Mouse (Mus musculus): ENCODE results near the gene Egfl7.

The Egfl7 gene

GRCm38 (mm10) chr2:26566221-26566620, 13.6 kb upstream of the Egfl7 start:
- peak; percentile 60 for DNase-seq (ENCODE audit: inconsistent ontology term)

GRCm38 (mm10) chr2:26570034-26570433, 9.8 kb upstream of the Egfl7 start:
- DNase-seq (ENCODE audit: inconsistent ontology term), result peak; percentile 60

- DNase-seq (ENCODE audit: inconsistent ontology term), result no peak
Observed at GRCm38 (mm10) chr2:26571400-26571799, 8.4 kb upstream of the Egfl7 start.

GRCm38 (mm10) chr2:26571826-26572225, 8.0 kb upstream of the Egfl7 start:
- no peak for DNase-seq (ENCODE audit: inconsistent ontology term)

GRCm38 (mm10) chr2:26573396-26573795, 6.4 kb upstream of the Egfl7 start:
- peak; percentile 79 for DNase-seq (ENCODE audit: inconsistent ontology term)

- peak; percentile 29 for DNase-seq (ENCODE audit: inconsistent ontology term)
Observed at GRCm38 (mm10) chr2:26573807-26574206, 6.0 kb upstream of the Egfl7 start.

- DNase-seq (ENCODE audit: inconsistent ontology term), result no peak
Observed at GRCm38 (mm10) chr2:26574862-26575261, 5.0 kb upstream of the Egfl7 start.

- no peak for DNase-seq (ENCODE audit: inconsistent ontology term)
Observed at GRCm38 (mm10) chr2:26575378-26575777, 4.4 kb upstream of the Egfl7 start.

- DNase-seq (ENCODE audit: inconsistent ontology term), result no peak
Observed at GRCm38 (mm10) chr2:26575865-26576264, 3.9 kb upstream of the Egfl7 start.

- peak; percentile 35 for DNase-seq (ENCODE audit: inconsistent ontology term)
Observed at GRCm38 (mm10) chr2:26576462-26576861, 3.4 kb upstream of the Egfl7 start.

GRCm38 (mm10) chr2:26578369-26578768, 1.4 kb upstream of the Egfl7 start:
- DNase-seq (ENCODE audit: inconsistent ontology term), result no peak

- no peak for DNase-seq (ENCODE audit: inconsistent ontology term)
Observed at GRCm38 (mm10) chr2:26580751-26581150, 937 bp downstream of the Egfl7 start.

- DNase-seq (ENCODE audit: inconsistent ontology term), result no peak
Observed at GRCm38 (mm10) chr2:26582203-26582602, 2.4 kb downstream of the Egfl7 start.

GRCm38 (mm10) chr2:26582741-26583140, 2.9 kb downstream of the Egfl7 start:
- no peak for DNase-seq (ENCODE audit: inconsistent ontology term)

GRCm38 (mm10) chr2:26583640-26584039, 3.8 kb downstream of the Egfl7 start:
- no peak for DNase-seq (ENCODE audit: inconsistent ontology term)

- DNase-seq (ENCODE audit: inconsistent ontology term), result no peak
Observed at GRCm38 (mm10) chr2:26585713-26586112, 5.9 kb downstream of the Egfl7 start.

- DNase-seq (ENCODE audit: inconsistent ontology term), result peak; percentile 70
Observed at GRCm38 (mm10) chr2:26586294-26587043, 6.7 kb downstream of the Egfl7 start, which contains the start of gene Gm20532. Gene Gm20532 (plus strand): TSS chr2:26586639.

GRCm38 (mm10) chr2:26587044-26587405, 7.2 kb downstream of the Egfl7 start:
- DNase-seq (ENCODE audit: inconsistent ontology term), result peak; percentile 22

GRCm38 (mm10) chr2:26588573-26588972, 8.8 kb downstream of the Egfl7 start:
- no peak for DNase-seq (ENCODE audit: inconsistent ontology term)

GRCm38 (mm10) chr2:26589284-26589683, 9.5 kb downstream of the Egfl7 start:
- DNase-seq (ENCODE audit: inconsistent ontology term), result no peak

GRCm38 (mm10) chr2:26590282-26590681, 10.5 kb downstream of the Egfl7 start:
- DNase-seq (ENCODE audit: inconsistent ontology term), result no peak

- DNase-seq (ENCODE audit: inconsistent ontology term), result no peak
Observed at GRCm38 (mm10) chr2:26590962-26591361, 11.1 kb downstream of the Egfl7 start.

- no peak for DNase-seq (ENCODE audit: inconsistent ontology term)
Observed at GRCm38 (mm10) chr2:26591416-26591815, 11.6 kb downstream of the Egfl7 start.

All from Muller cell, postnatal 12 days (primary cell).